In genomic region chr9:105484338-105485084, GRCm38 (mm10) we compare ENCODE assay signal across 8 mouse cellular contexts. TPM values are rescaled to one million over a fixed set of nuclear protein-coding genes. Genes with fewer than 3 reads are reported as not detected.
DNase-seq lines count a peak whose midpoint lies in the region; ATAC-seq lines count a peak whose summit lies in the region.

No protein-coding gene starts in this region.

- no peaks in the 10 kb centered on the region for H3K9me3 ChIP-seq in intestine, embryonic 15.5 days

- 0 out of 2 replicates have a peak, but pooled peaks cover 3% of the 10 kb centered on the region for H3K4me1 ChIP-seq in intestine, embryonic 15.5 days (replicated peaks)

- no peaks in the 10 kb centered on the region for H3K36me3 ChIP-seq in intestine, embryonic 15.5 days

- no peak overlapping the region for H3K4me3 ChIP-seq in intestine, embryonic 15.5 days (replicated peaks)

- peak; percentile 74 for ATAC-seq in erythroblast, adult 5-6 weeks (replicated peaks; ENCODE audit: low FRiP score, poor library complexity, severe bottlenecking)
- ATAC-seq in intestine, embryonic 15.5 days, result peak; percentile 85
- ATAC-seq in neutrophil, adult 5-6 weeks (ENCODE audit: extremely low read depth, insufficient number of reproducible peaks, low FRiP score, poor library complexity, severe bottlenecking), result peak; percentile 71; the same call in 1 of the 2 replicates

- WGBS in intestine, embryonic 15.5 days, result 64% methylated on average over 5 of the region's 5 CpGs

- H3K9ac ChIP-seq in intestine, embryonic 15.5 days, result no peak overlapping the region

- peak overlapping the region; percentile 23 for H3K4me2 ChIP-seq in intestine, embryonic 15.5 days (replicated peaks)

- no peaks in the 10 kb centered on the region for H3K27me3 ChIP-seq in intestine, embryonic 15.5 days (replicated peaks)

- H3K27ac ChIP-seq in intestine, embryonic 15.5 days, result peak overlapping the region; percentile 10; the same call in 1 of the 2 replicates

- peak; percentile 9 to 33 for DNase-seq in lung, adult 18-20 months
- no peak for DNase-seq in lung, postnatal 4 days
- DNase-seq in testis, postnatal 10 days (ENCODE audit: low spot score), result no peak
- DNase-seq in urinary bladder, adult 2 months (ENCODE audit: low spot score), result no peak
- no peak for DNase-seq in kidney, adult 9 months

RNA-seq across cellular contexts. Expression of gene Atp2c1, which starts 42.6 kb away (rescaled TPM):
- total RNA-seq in erythroblast, adult 5-6 weeks (2015; ENCODE audit: low replicate concordance), result 11.5 and 15.4 TPM in 2 replicates
- 29.7 and 33.7 TPM in 2 replicates for total RNA-seq in erythroblast, adult 5-6 weeks (2017; ENCODE audit: low replicate concordance)
- polyA plus RNA-seq in intestine, embryonic 15.5 days (2015; fragmentation: Nextera tagmentation; extraction: Ambion mirVana), result 47.0 and 57.0 TPM in 2 replicates
- 171 and 186 TPM in 2 replicates for total RNA-seq in neutrophil, adult 5-6 weeks (2017)
- 81.9 and 83.4 TPM in 2 replicates for polyA plus RNA-seq in urinary bladder, adult 2 months (2012; rRNA removed)

Comparison
In these comparisons a context has a peak if more than half of its experiments do, and no peak if none do; other contexts are left out.
1. DNase-seq: peak in lung, adult 18-20 months (2 of 2); none in lung, postnatal 4 days (0 of 2), testis, postnatal 10 days (single experiment), urinary bladder, adult 2 months (single experiment) and kidney, adult 9 months (single experiment).
2. Peak in every context shown above with its lines, with median percentiles within 50 percentile points of each other: ATAC-seq.